Mouse (Mus musculus) liver, embryonic 15.5 days (tissue): ENCODE results near the gene Ntrk2. TPM values are rescaled to one million over a fixed set of nuclear protein-coding genes. Genes with fewer than 3 reads are reported as not detected.
"Not testable (repeated sequence)": the region's sequence is repeated elsewhere in the genome, so short reads cannot be mapped to it uniquely, and the experiment has no call there.

Source experiments
- ATAC-seq: fragments of 200-750 bp; cut with Nextera tagmentation; 2 replicates; pipeline ENCODE4 v1.8.0; 2017; ENCODE audit warnings: moderate number of reproducible peaks, mild to moderate bottlenecking, moderate library complexity; ENCODE audit not compliant: insufficient read depth
- H3K27ac ChIP-seq: fragments of 300-500 bp; sonication (generic); replicated peaks from 2 replicates; pipeline ENCODE4 v1.5.1; 2015; ENCODE audit warnings: mild to moderate bottlenecking, inconsistent platforms
- H3K27me3 ChIP-seq: fragments of 300-500 bp; sonication (generic); 2 replicates; pipeline ENCODE4 v1.6.1; 2015; ENCODE audit warnings: mild to moderate bottlenecking, inconsistent platforms
- H3K36me3 ChIP-seq: fragments of 300-500 bp; sonication (generic); replicated peaks from 2 replicates; pipeline ENCODE4 v1.6.1; 2015; ENCODE audit warnings: moderate library complexity, mild to moderate bottlenecking, inconsistent platforms
- H3K4me1 ChIP-seq: fragments of 300-500 bp; sonication (generic); replicated peaks from 2 replicates; pipeline ENCODE4 v1.6.1; 2015; ENCODE audit warnings: inconsistent platforms
- H3K4me2 ChIP-seq: fragments of 300-500 bp; sonication (generic); 2 replicates; pipeline ENCODE4 v1.6.1; 2015; ENCODE audit warnings: moderate library complexity, mild to moderate bottlenecking, inconsistent platforms
- H3K4me3 ChIP-seq: fragments of 300-500 bp; sonication (generic); replicated peaks from 2 replicates; pipeline ENCODE4 v1.5.1; 2015; ENCODE audit warnings: mild to moderate bottlenecking, inconsistent platforms
- H3K9ac ChIP-seq: fragments of 300-500 bp; sonication (generic); 2 replicates; pipeline ENCODE4 v1.6.1; 2015; ENCODE audit warnings: moderate library complexity, mild to moderate bottlenecking, inconsistent platforms
- H3K9me3 ChIP-seq: fragments of 300-500 bp; sonication (generic); replicated peaks from 2 replicates; pipeline ENCODE4 v1.6.1; 2016; ENCODE audit warnings: inconsistent platforms
- WGBS: fragments of 180-500 bp; shearing (Covaris S2); methylation state at CpG from one replicate; pipeline ENCODE4 v1.1.7; 2015; ENCODE audit warnings: mixed read lengths; ENCODE audit not compliant: insufficient replicate concordance; 5-methylcytosine and 5-hydroxymethylcytosine counted together
- polyA plus RNA-seq: library from polyadenylated mRNA; unstranded; fragments of >200 nt; fragmentation: Nextera tagmentation; extraction: Ambion mirVana; gene quantifications from 2 replicates; pipeline ENCODE4 v1.2.1, GENCODE M21; 2015

The Ntrk2 gene
- polyA plus RNA-seq, 1 experiment from 2014 or later, result 0.23 TPM

DNA sequence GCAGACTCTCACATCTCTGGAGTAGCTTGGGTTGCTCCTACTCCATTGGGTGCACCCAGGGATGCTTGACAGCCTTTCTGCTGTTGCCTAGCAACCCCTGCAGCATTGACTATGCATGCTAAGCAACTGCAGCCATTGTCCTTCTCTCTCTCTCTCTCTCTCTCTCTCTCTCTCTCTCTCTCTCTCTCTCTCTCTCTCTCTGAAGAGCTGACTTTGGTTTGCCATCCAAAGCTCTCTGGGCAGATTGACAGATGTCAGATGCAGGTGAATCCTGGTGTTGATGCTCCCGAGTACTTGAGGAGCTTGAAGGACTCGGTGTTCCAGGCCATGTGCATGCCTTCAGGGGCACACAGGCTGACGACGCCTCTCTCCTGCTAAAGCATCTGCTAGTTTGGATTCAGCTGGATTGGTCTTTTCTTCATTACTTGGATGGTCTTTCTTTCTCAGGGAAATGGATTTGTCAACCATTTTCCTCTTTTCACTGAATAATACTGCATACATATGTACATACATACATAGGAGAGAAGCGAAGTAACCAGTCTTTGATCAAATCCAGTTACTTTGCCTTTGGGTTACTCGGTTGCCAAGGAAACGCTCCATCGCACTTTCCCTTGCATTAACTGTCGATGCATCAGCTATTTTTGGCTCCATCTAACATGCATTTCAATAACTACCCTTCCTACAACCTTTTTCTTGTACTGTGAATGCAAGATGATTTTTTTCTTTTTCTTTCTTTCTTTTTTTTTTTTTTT, 234.8 kb downstream of the Ntrk2 start:
- ATAC-seq, result no peak
- H3K9me3 ChIP-seq, result no peaks in the 10 kb centered on the region
- H3K4me3 ChIP-seq, result no peak overlapping the region
- no peaks in the 10 kb centered on the region for H3K27me3 ChIP-seq
- H3K27ac ChIP-seq, result no peak overlapping the region
- no peak overlapping the region for H3K9ac ChIP-seq
- WGBS, result 65% methylated on average over 9 of the region's 9 CpGs
- no peaks in the 10 kb centered on the region for H3K36me3 ChIP-seq
- no peak overlapping the region for H3K4me2 ChIP-seq
- no peaks in the 10 kb centered on the region for H3K4me1 ChIP-seq

DNA sequence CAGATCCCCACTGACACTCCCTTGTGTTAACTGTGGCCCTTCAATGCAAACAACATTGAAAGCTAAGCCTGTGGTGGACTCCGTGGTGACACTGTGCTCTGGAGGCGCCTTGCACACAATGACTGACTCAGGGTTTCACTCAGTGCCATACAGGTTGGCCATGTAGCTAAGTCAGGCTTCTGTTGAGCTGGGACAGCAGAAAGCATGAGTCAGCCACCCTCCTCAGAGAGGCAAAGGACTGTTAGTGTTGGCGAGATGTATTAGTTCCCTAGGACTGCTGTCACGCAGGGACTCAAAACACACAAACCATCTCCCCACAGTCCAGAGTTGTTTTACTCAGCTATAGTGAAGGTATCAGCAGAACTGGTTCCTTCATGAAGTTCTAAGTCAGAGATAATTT, 245.8 kb downstream of the Ntrk2 start:
- H3K4me2 ChIP-seq, result no peak overlapping the region
- H3K9ac ChIP-seq, result no peak overlapping the region
- H3K4me3 ChIP-seq, result no peak overlapping the region
- no peak overlapping the region for H3K27ac ChIP-seq
- ATAC-seq, result no peak
- H3K36me3 ChIP-seq, result no peaks in the 10 kb centered on the region
- H3K27me3 ChIP-seq, result no peaks in the 10 kb centered on the region
- no peaks in the 10 kb centered on the region for H3K4me1 ChIP-seq
- WGBS, result 42% methylated on average over 4 of the region's 4 CpGs
- no peaks in the 10 kb centered on the region for H3K9me3 ChIP-seq

GRCm38 (mm10) chr13:59054331-59054730, 248.0 kb downstream of the Ntrk2 start:
- H3K4me3 ChIP-seq, H3K27ac ChIP-seq, H3K9me3 ChIP-seq, ATAC-seq, H3K36me3 ChIP-seq, H3K27me3 ChIP-seq, H3K4me2 ChIP-seq, H3K9ac ChIP-seq, H3K4me1 ChIP-seq: not testable (repeated sequence)
- 61% methylated on average over 8 of the region's 8 CpGs for WGBS

DNA sequence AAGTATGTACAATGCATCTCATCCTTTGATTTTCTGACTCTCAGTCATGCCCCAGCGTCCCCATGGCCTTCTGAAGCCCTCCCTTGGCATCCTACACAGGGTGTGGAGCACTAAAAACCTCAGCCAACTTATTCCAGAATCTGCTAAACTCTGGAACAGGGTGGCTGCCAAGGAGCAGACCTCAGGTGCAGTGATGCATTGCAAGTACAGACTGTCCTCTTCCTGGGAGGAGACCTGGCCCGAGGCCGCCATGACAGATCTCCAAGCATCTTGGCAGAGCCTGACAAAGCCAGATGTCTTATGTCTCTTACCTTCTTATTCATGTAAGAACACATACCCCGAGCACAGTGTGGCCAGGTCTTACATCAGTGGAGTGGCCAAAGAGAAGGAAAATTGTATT, 250.5 kb downstream of the Ntrk2 start:
- ATAC-seq, result no peak
- no peak overlapping the region for H3K9ac ChIP-seq
- H3K4me1 ChIP-seq, result no peaks in the 10 kb centered on the region
- H3K4me3 ChIP-seq, result no peak overlapping the region
- H3K27ac ChIP-seq, result no peak overlapping the region
- H3K27me3 ChIP-seq, result no peaks in the 10 kb centered on the region
- no peaks in the 10 kb centered on the region for H3K36me3 ChIP-seq
- no peaks in the 10 kb centered on the region for H3K9me3 ChIP-seq
- H3K4me2 ChIP-seq, result no peak overlapping the region
- 52% methylated on average over 4 of the region's 4 CpGs for WGBS

DNA sequence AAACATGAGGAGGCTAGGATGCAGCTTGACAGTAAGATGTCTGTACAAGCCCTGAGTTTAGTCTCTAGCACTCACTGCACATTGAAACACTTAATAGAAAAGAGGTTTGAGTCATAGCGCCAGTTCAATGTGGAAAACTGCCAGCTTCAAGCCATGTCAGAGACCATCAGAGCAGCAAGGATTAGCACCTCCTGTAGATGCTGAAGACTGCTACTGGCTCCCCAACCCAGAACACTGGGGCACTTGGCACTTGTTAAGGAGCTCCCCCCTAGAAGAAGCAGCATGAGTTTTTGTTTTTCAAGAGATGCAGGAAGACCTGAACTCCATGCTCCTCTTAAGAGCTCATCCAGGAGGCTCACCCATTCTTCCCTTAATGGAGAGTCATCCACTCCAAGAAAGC, 251.5 kb downstream of the Ntrk2 start:
- Histone ChIP-seq H3K4me1 (no peaks in the 10 kb centered on the region), H3K4me3 (no peak overlapping the region), H3K4me2 (no peak overlapping the region), H3K9ac (no peak overlapping the region), H3K27me3 (no peaks in the 10 kb centered on the region), H3K36me3 (no peaks in the 10 kb centered on the region), H3K27ac (no peak overlapping the region), H3K9me3 (no peaks in the 10 kb centered on the region)
- no peak for ATAC-seq
- WGBS, result 56% methylated on average over 1 of the region's 1 CpGs

- no peaks in the 10 kb centered on the region for H3K4me1 ChIP-seq
- ATAC-seq, result no peak
- H3K9ac ChIP-seq, result no peak overlapping the region
- no peaks in the 10 kb centered on the region for H3K36me3 ChIP-seq
- no peak overlapping the region for H3K27ac ChIP-seq
- WGBS, result 15% methylated on average over 7 of the region's 7 CpGs
- H3K9me3 ChIP-seq, result no peaks in the 10 kb centered on the region
- no peak overlapping the region for H3K4me3 ChIP-seq
- H3K27me3 ChIP-seq, result no peaks in the 10 kb centered on the region
- no peak overlapping the region for H3K4me2 ChIP-seq
Measured at GRCm38 (mm10) chr13:59059118-59059517, 252.7 kb downstream of the Ntrk2 start.

DNA sequence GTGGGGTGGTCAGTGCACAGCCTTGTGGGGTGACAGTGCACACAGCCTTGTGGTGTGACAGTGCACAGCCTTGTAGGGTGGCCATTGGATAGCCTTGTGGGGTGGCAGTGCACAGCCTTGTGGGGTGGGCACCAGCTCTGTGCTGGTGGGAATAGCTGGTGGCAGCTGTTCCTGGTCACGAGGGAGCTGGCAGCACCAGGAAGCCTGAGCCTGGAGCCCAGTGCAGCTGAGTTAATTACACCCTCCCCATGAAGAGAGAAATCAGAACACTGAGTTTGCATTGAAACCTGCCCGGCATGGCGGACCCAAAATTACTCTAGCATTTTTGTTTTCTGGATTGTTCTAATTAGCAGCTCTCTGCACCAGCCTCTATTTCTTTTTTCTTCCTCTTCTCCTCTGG, 259.3 kb downstream of the Ntrk2 start:
- Histone ChIP-seq H3K27me3 (no peaks in the 10 kb centered on the region), H3K36me3 (no peaks in the 10 kb centered on the region), H3K9me3 (no peaks in the 10 kb centered on the region), H3K4me1 (no peaks in the 10 kb centered on the region), H3K27ac (no peak overlapping the region), H3K4me3 (no peak overlapping the region), H3K9ac (no peak overlapping the region), H3K4me2 (no peak overlapping the region)
- no peak for ATAC-seq
- WGBS, result 49% methylated on average over 3 of the region's 3 CpGs

GRCm38 (mm10) chr13:59073635-59074256, 267.4 kb downstream of the Ntrk2 start:
- Histone ChIP-seq H3K9me3 (no peaks in the 10 kb centered on the region), H3K9ac (no peak overlapping the region), H3K27me3 (0 out of 2 replicates have a peak, but pooled peaks cover 8% of the 10 kb centered on the region), H3K4me3 (no peak overlapping the region), H3K4me2 (no peak overlapping the region), H3K36me3 (no peaks in the 10 kb centered on the region), H3K27ac (no peak overlapping the region), H3K4me1 (no peaks in the 10 kb centered on the region)
- WGBS, result 20% methylated on average over 26 of the region's 26 CpGs
- no peak for ATAC-seq

DNA sequence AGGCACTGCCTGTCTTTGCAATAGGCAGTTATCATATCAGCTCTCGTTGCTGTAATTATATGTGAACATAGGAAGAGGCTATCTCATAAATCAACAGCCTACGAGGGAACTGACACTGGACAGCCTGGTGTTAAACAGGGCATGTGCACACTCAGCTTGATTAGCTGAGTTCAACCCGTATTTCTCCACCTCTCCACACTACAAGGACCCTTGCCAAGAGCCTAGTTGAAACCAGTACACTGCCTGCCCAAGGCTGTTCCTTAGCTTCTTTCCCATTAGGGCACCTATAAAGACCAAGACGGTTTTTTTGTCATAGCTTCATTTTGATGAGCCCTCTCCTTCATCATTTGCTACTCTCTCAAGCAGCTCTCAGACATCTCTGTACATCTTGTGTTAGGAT, 270.1 kb downstream of the Ntrk2 start:
- Histone ChIP-seq H3K9ac (no peak overlapping the region), H3K36me3 (no peaks in the 10 kb centered on the region), H3K27ac (no peak overlapping the region), H3K9me3 (no peaks in the 10 kb centered on the region), H3K4me3 (no peak overlapping the region), H3K27me3 (0 out of 2 replicates have a peak, but pooled peaks cover 8% of the 10 kb centered on the region), H3K4me1 (no peaks in the 10 kb centered on the region), H3K4me2 (no peak overlapping the region)
- no peak for ATAC-seq
- 30% methylated on average over 4 of the region's 4 CpGs for WGBS

DNA sequence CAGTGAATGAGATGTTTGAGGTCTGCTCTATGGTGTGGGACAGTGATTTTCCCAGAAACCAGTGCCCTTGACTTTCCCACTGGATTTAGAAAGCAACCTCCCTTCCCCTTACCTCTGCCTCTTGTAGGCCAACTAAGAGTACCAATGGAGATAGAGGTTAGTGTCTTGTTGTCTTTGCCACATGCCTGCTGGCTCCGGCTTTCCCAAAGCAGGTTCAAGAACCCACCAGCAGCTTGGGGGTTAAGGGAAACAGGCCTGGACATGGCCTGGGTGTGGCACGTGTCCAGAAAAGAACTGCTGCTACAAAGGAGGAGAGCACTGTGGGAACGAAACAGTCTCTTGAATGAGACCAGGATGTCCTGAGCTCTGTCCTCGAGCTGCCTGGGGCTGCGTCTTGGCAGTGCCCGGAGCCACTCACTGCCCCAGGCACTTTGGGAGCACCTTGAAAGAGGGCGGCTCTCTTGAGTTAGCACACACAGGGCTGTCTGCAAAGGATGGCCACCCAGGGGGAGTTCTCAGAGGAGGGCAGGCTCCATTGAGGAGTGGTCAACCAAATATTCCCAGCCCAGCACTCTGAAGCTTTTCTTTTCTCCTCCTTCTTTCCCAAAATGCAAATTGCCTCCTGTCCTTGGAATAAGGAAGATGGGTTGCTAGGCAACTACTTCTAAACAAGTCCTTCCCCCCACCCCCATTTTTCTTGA, 273.5 kb downstream of the Ntrk2 start:
- H3K9me3 ChIP-seq, result no peaks in the 10 kb centered on the region
- H3K36me3 ChIP-seq, result no peaks in the 10 kb centered on the region
- 50% methylated on average over 7 of the region's 7 CpGs for WGBS
- no peak for ATAC-seq
- H3K27ac ChIP-seq, result no peak overlapping the region
- H3K4me2 ChIP-seq, result no peak overlapping the region
- 0 out of 2 replicates have a peak, but pooled peaks cover 4% of the 10 kb centered on the region for H3K27me3 ChIP-seq
- H3K4me1 ChIP-seq, result no peaks in the 10 kb centered on the region
- no peak overlapping the region for H3K9ac ChIP-seq
- H3K4me3 ChIP-seq, result no peak overlapping the region

- H3K4me1 ChIP-seq, result no peaks in the 10 kb centered on the region
- ATAC-seq, result no peak
- H3K9ac ChIP-seq, result no peak overlapping the region
- H3K27ac ChIP-seq, result no peak overlapping the region
- H3K9me3 ChIP-seq, result no peaks in the 10 kb centered on the region
- no peaks in the 10 kb centered on the region for H3K36me3 ChIP-seq
- H3K27me3 ChIP-seq, result 0 out of 2 replicates have a peak, but pooled peaks cover 4% of the 10 kb centered on the region
- H3K4me3 ChIP-seq, result no peak overlapping the region
- no peak overlapping the region for H3K4me2 ChIP-seq
- WGBS, result 62% methylated on average over 5 of the region's 5 CpGs
Measured at GRCm38 (mm10) chr13:59080468-59080867, 274.1 kb downstream of the Ntrk2 start.
